Mouse (Mus musculus): ENCODE data around the gene Vmn2r82. TPM values are rescaled to one million over a fixed set of nuclear protein-coding genes. Genes with fewer than 3 reads are reported as not detected.

Vmn2r82 gene
- total RNA-seq (2023), result not detected in 4 replicates

GRCm38 (mm10) chr10:79356220-79356619 lies at the start of gene Vmn2r82:
Gene Vmn2r82 (plus strand): TSS chr10:79356520.

Other genes with a start within 250 kb of the Vmn2r82 start
- gene Vmn2r80, start 207.8 kb upstream of the Vmn2r82 start, total RNA-seq (2023), result not detected in 4 replicates
- not detected in 4 replicates for gene Vmn2r81, start 108.8 kb upstream of the Vmn2r82 start, total RNA-seq (2023)
- not detected in 4 replicates for gene Vmn2r83, start 112.2 kb downstream of the Vmn2r82 start, total RNA-seq (2023)
- 2.9 to 3.5 TPM (median 3.1 TPM) in 4 replicates for gene Plpp2, start 177.3 kb downstream of the Vmn2r82 start, total RNA-seq (2023)
- 42.9 to 51.2 TPM (median 44.5 TPM) in 4 replicates for gene Mier2, start 198.7 kb downstream of the Vmn2r82 start, total RNA-seq (2023)
- gene Theg, start 230.8 kb downstream of the Vmn2r82 start, total RNA-seq (2023), result 3.5 TPM in 1 of 4 replicates, not detected in the others

Measured in B cell, adult 62 days (primary cell).